Comparison of ENCODE assay signal across 22 mouse cellular contexts in genomic region chr8:88266801-88267403, GRCm38 (mm10). TPM values are rescaled to one million over a fixed set of nuclear protein-coding genes. Genes with fewer than 3 reads are reported as not detected.
DNase-seq lines count a peak whose midpoint lies in the region; ATAC-seq and TF ChIP-seq lines count a peak whose summit lies in the region.
"Had no signal": no experiment of that assay in that cellular context is flagged by ENCODE, and none has a peak within 500 bp of the region (broad histone marks: within the 10 kb centered on the region; RNA-seq: fewer than 3 reads in every experiment).

No protein-coding gene starts in this region.

- H3K27me3 ChIP-seq in forebrain, embryonic 11.5 days (ENCODE audit: control insufficient read depth, insufficient read depth, low read length), result peaks cover 4% of the 10 kb centered on the region; the same call in 1 of the 2 replicates
- H3K27me3 ChIP-seq in forebrain, postnatal 0 days (ENCODE audit: insufficient read depth, low read length), result no peaks in the 10 kb centered on the region
- H3K27me3 ChIP-seq in lung, embryonic 15.5 days, result peaks cover 5% of the 10 kb centered on the region; the same call in 1 of the 2 replicates
- H3K27me3 ChIP-seq: Patski had no signal

- no peak overlapping the region for H3K9ac ChIP-seq in forebrain, embryonic 11.5 days (ENCODE audit: low read length)
- H3K9ac ChIP-seq in forebrain, postnatal 0 days, result no peak overlapping the region
- no peak overlapping the region for H3K9ac ChIP-seq in lung, embryonic 15.5 days
- H3K9ac ChIP-seq: embryonic facial prominence, embryonic 12.5 days; heart, embryonic 13.5 days; kidney, embryonic 15.5 days; limb, embryonic 12.5 days; liver, embryonic 15.5 days; midbrain, embryonic 13.5 days; neural tube, embryonic 13.5 days had no signal

- ATAC-seq in forebrain, embryonic 11.5 days (replicated peaks; ENCODE audit: low FRiP score), result no peak
- ATAC-seq in forebrain, postnatal 0 days, result no peak
- ATAC-seq in lung, embryonic 15.5 days (ENCODE audit: borderline replicate concordance, extremely low read depth, low FRiP score, low TSS enrichment), result peak; percentile 36; the same call in 1 of the 2 replicates
- ATAC-seq: forebrain, embryonic 16.5 days; hindbrain, embryonic 16.5 days; midbrain, embryonic 13.5 days; Patski had no signal

- TF ChIP-seq CTCF in forebrain, postnatal 0 days (IDR thresholded peaks at IDR 0.05; ENCODE audit: low read depth), result no peak

- 89% methylated on average over 14 of the region's 14 CpGs for WGBS in forebrain, embryonic 11.5 days
- WGBS in forebrain, postnatal 0 days, result 91% methylated on average over 14 of the region's 14 CpGs
- WGBS in lung, embryonic 15.5 days, result 51% methylated on average over 14 of the region's 14 CpGs

- no peaks in the 10 kb centered on the region for H3K36me3 ChIP-seq in forebrain, embryonic 11.5 days (ENCODE audit: control insufficient read depth, insufficient read depth, low read length)
- no peaks in the 10 kb centered on the region for H3K36me3 ChIP-seq in forebrain, postnatal 0 days (ENCODE audit: insufficient read depth)
- H3K36me3 ChIP-seq in lung, embryonic 15.5 days, result no peaks in the 10 kb centered on the region
- H3K36me3 ChIP-seq: embryonic facial prominence, embryonic 12.5 days; forebrain, embryonic 10.5 days; heart, embryonic 13.5 days; hindbrain, embryonic 10.5 days; kidney, embryonic 15.5 days; limb, embryonic 12.5 days; liver, embryonic 15.5 days; midbrain, embryonic 13.5 days; neural tube, embryonic 13.5 days had no signal

- H3K4me1 ChIP-seq in forebrain, embryonic 11.5 days (replicated peaks; ENCODE audit: control insufficient read depth, insufficient read depth, low read length), result no peaks in the 10 kb centered on the region
- no peaks in the 10 kb centered on the region for H3K4me1 ChIP-seq in forebrain, postnatal 0 days (ENCODE audit: insufficient read depth)
- peaks cover 38% of the 10 kb centered on the region for H3K4me1 ChIP-seq in lung, embryonic 15.5 days
- H3K4me1 ChIP-seq: midbrain, embryonic 13.5 days had no signal

- H3K9me3 ChIP-seq in forebrain, embryonic 11.5 days (ENCODE audit: control insufficient read depth, low read length), result no peaks in the 10 kb centered on the region
- H3K9me3 ChIP-seq in forebrain, postnatal 0 days (ENCODE audit: low read length), result no peaks in the 10 kb centered on the region
- no peaks in the 10 kb centered on the region for H3K9me3 ChIP-seq in lung, embryonic 15.5 days
- H3K9me3 ChIP-seq: embryonic facial prominence, embryonic 12.5 days; forebrain, embryonic 10.5 days; heart, embryonic 13.5 days; hindbrain, embryonic 10.5 days; kidney, embryonic 15.5 days; limb, embryonic 12.5 days; liver, embryonic 15.5 days; midbrain, embryonic 13.5 days; neural tube, embryonic 13.5 days had no signal

- peak; percentile 42 for DNase-seq in forebrain, embryonic 11.5 days (ENCODE audit: low spot score)
- no peak for DNase-seq in forebrain, postnatal 0 days
- DNase-seq in lung, postnatal 14 days, result no peak
- peak; percentile 94 for DNase-seq in fat pad, adult 2 months (ENCODE audit: extremely low read depth, low read depth, low spot score)
- peak; percentile 27 for DNase-seq in thymus, postnatal 4 days
- no peak for DNase-seq in heart, postnatal 4 days

- H3K4me2 ChIP-seq in forebrain, embryonic 11.5 days (ENCODE audit: low read depth, low read length, severe bottlenecking), result no peak overlapping the region
- no peak overlapping the region for H3K4me2 ChIP-seq in forebrain, postnatal 0 days (ENCODE audit: low read depth)
- H3K4me2 ChIP-seq in lung, embryonic 15.5 days, result no peak overlapping the region; the same call in 1 of the 2 replicates
- H3K4me2 ChIP-seq: embryonic facial prominence, embryonic 12.5 days; heart, embryonic 13.5 days; kidney, embryonic 15.5 days; limb, embryonic 12.5 days; liver, embryonic 15.5 days; midbrain, embryonic 13.5 days; neural tube, embryonic 13.5 days had no signal

- H3K27ac ChIP-seq in forebrain, embryonic 11.5 days (ENCODE audit: low read depth, low read length), result no peak overlapping the region
- no peak overlapping the region for H3K27ac ChIP-seq in forebrain, postnatal 0 days (ENCODE audit: low read depth, low read length)
- peak overlapping the region; percentile 83 for H3K27ac ChIP-seq in lung, embryonic 15.5 days
- H3K27ac ChIP-seq: embryonic facial prominence, embryonic 12.5 days; forebrain, embryonic 10.5 days; heart, adult 2 months; heart, embryonic 13.5 days; hindbrain, embryonic 10.5 days; kidney, embryonic 15.5 days; left cerebral cortex, adult 2 months; limb, embryonic 12.5 days; liver, embryonic 15.5 days; macrophage; midbrain, embryonic 13.5 days; neural tube, embryonic 13.5 days had no signal

- H3K4me3 ChIP-seq in forebrain, embryonic 11.5 days (ENCODE audit: low read depth, low read length), result no peak overlapping the region
- no peak overlapping the region for H3K4me3 ChIP-seq in forebrain, postnatal 0 days (ENCODE audit: low read depth, low read length)
- H3K4me3 ChIP-seq in lung, embryonic 15.5 days, result no peak overlapping the region
- H3K4me3 ChIP-seq: embryonic facial prominence, embryonic 12.5 days; forebrain, embryonic 10.5 days; heart, adult 2 months; heart, embryonic 13.5 days; hindbrain, embryonic 10.5 days; kidney, embryonic 15.5 days; left cerebral cortex, adult 2 months; limb, embryonic 12.5 days; liver, embryonic 15.5 days; midbrain, embryonic 13.5 days; neural tube, embryonic 13.5 days had no signal

RNA-seq across cellular contexts. Expression of gene Adcy7, which starts 5.3 kb away (rescaled TPM):
- 3.0 and 3.4 TPM in 2 replicates for polyA plus RNA-seq in forebrain, embryonic 11.5 days (2014; fragmentation: Nextera tagmentation; extraction: Ambion mirVana)
- total RNA-seq in forebrain, postnatal 0 days (2014; rRNA removed), result 7.2 and 9.4 TPM in 2 replicates
- polyA plus RNA-seq in forebrain, postnatal 0 days (2015; fragmentation: Nextera tagmentation; extraction: Ambion mirVana), result 2.2 and 4.0 TPM in 2 replicates
- 12.7 and 13.9 TPM in 2 replicates for polyA plus RNA-seq in lung, embryonic 15.5 days (2015; fragmentation: Nextera tagmentation; extraction: Ambion mirVana)
- 1 to 10 TPM; 4.0 to 5.4 TPM for total RNA-seq in heart, postnatal 4 days (2021)

Comparison
In these comparisons a context has a peak if more than half of its experiments do, and no peak if none do; other contexts are left out.
1. DNase-seq: peak in forebrain, embryonic 11.5 days (single experiment), fat pad, adult 2 months (single experiment) and thymus, postnatal 4 days (single experiment); none in forebrain, postnatal 0 days (single experiment), lung, postnatal 14 days (single experiment) and heart, postnatal 4 days (single experiment).